Mouse (Mus musculus) heart, adult 2 months (tissue): ENCODE results near the gene Cplx3.

Experiments
- CTCF ChIP-seq: fragments of 200-600 bp; IDR thresholded peaks from 2 replicates; pipeline ENCODE4 v1.8.1; 2022; ENCODE audit warnings: antibody characterized with exemption, mild to moderate bottlenecking, moderate library complexity
- POLR2A ChIP-seq: fragments of 200-500 bp; IDR thresholded peaks from 2 replicates; pipeline ENCODE4 v1.6.1; 2011; ENCODE audit warnings: mild to moderate bottlenecking, low read depth, low read length, control low read depth; ENCODE audit not compliant: insufficient read depth

DNA sequence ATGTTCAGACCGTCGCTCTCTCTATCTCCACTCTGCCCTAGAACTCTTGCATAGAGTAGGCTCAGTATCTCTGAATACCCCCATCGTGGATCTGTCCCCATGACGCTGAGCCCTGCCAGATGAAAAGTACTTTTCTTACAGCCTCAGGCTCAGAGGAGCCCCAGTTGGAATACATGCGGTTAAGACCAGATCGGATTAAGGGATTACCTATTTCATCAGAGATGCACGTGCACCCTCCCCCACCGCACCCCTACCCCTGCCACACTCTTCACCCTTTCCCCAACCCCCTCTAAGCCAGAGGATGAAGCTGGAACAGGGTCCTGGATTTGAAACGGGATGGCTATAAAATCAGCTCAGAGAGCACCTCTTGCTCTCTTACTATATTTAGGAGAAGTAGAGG is 578 bp downstream of the Cplx3 start:
- TF ChIP-seq POLR2A (no peak), CTCF (no peak)
